Mouse (Mus musculus): ENCODE measurements around the gene Lrmp. TPM values are rescaled to one million over a fixed set of nuclear protein-coding genes. Genes with fewer than 3 reads are reported as not detected.

Gene Lrmp
- total RNA-seq, 4 experiments from 2014 or later = 0.25 to 1.1 (median 0.34) TPM; not detected in 1

GRCm38 (mm10) chr6:145135804-145136203, 20.4 kb downstream of the Lrmp start:
- no peak for DNase-seq (ENCODE audit: low spot score in 2 of 2)

GRCm38 (mm10) chr6:145136831-145137230, 21.4 kb downstream of the Lrmp start:
- no peak for DNase-seq (ENCODE audit: low spot score in 2 of 2)

GRCm38 (mm10) chr6:145139236-145139635, 23.8 kb downstream of the Lrmp start:
- DNase-seq (ENCODE audit: low spot score in 2 of 2) = no peak

- DNase-seq (ENCODE audit: low spot score in 2 of 2) = no peak
Observed at GRCm38 (mm10) chr6:145139776-145140475, 24.5 kb downstream of the Lrmp start.

- no peak for DNase-seq (ENCODE audit: low spot score in 2 of 2)
Observed at GRCm38 (mm10) chr6:145140706-145141105, 25.3 kb downstream of the Lrmp start.

- DNase-seq (ENCODE audit: low spot score in 2 of 2) = no peak
Observed at GRCm38 (mm10) chr6:145141827-145142226, 26.4 kb downstream of the Lrmp start.

- no peak for DNase-seq (ENCODE audit: low spot score in 2 of 2)
Observed at GRCm38 (mm10) chr6:145145173-145145572, 29.7 kb downstream of the Lrmp start.

- no peak for DNase-seq (ENCODE audit: low spot score in 2 of 2)
Observed at GRCm38 (mm10) chr6:145147716-145148115, 32.3 kb downstream of the Lrmp start.

GRCm38 (mm10) chr6:145149054-145149453, 33.6 kb downstream of the Lrmp start:
- DNase-seq (ENCODE audit: low spot score in 2 of 2) = no peak

GRCm38 (mm10) chr6:145158619-145159018, 43.2 kb downstream of the Lrmp start:
- DNase-seq (ENCODE audit: low spot score in 2 of 2) = no peak

GRCm38 (mm10) chr6:145160581-145160980, 45.1 kb downstream of the Lrmp start:
- no peak for DNase-seq (ENCODE audit: low spot score in 2 of 2)

- DNase-seq (ENCODE audit: low spot score in 2 of 2) = no peak
Observed at GRCm38 (mm10) chr6:145171892-145172606, 56.6 kb downstream of the Lrmp start.

- DNase-seq (ENCODE audit: low spot score in 2 of 2) = peak; percentile 65 to 71
Observed at GRCm38 (mm10) chr6:145173781-145174191, 58.3 kb downstream of the Lrmp start.

GRCm38 (mm10) chr6:145175571-145175981, 60.1 kb downstream of the Lrmp start:
- DNase-seq (ENCODE audit: low spot score in 2 of 2) = no peak

GRCm38 (mm10) chr6:145176474-145176873, 61.0 kb downstream of the Lrmp start:
- DNase-seq (ENCODE audit: low spot score in 2 of 2) = no peak

- peak in 1 of 2 experiments; percentile 26 for DNase-seq (ENCODE audit: low spot score in 2 of 2)
Observed at GRCm38 (mm10) chr6:145179665-145180064, 64.2 kb downstream of the Lrmp start.

GRCm38 (mm10) chr6:145182044-145182443, 66.6 kb downstream of the Lrmp start:
- DNase-seq (ENCODE audit: low spot score in 2 of 2) = peak; percentile 20 to 23

- no peak for DNase-seq (ENCODE audit: low spot score in 2 of 2)
Observed at GRCm38 (mm10) chr6:145186096-145186495, 70.6 kb downstream of the Lrmp start.

GRCm38 (mm10) chr6:145187093-145188088, 71.9 kb downstream of the Lrmp start:
- DNase-seq (ENCODE audit: low spot score in 2 of 2) = no peak

GRCm38 (mm10) chr6:145193038-145193437, 77.6 kb downstream of the Lrmp start:
- no peak for DNase-seq (ENCODE audit: low spot score in 2 of 2)

GRCm38 (mm10) chr6:145193446-145193845, 78.0 kb downstream of the Lrmp start:
- no peak for DNase-seq (ENCODE audit: low spot score in 2 of 2)
